Mouse (Mus musculus) embryonic facial prominence, embryonic 14.5 days (tissue): ENCODE data around the gene Rapsn. TPM values are rescaled to one million over a fixed set of nuclear protein-coding genes. Genes with fewer than 3 reads are reported as not detected.
A peak's percentile ranks its signal among the peaks of the same experiment; 100 is the strongest.

Experiments used
- ATAC-seq: fragments of 200-750 bp; cut with Nextera tagmentation; 2 replicates; pipeline ENCODE4 v1.8.0; 2017; ENCODE audit warnings: low read depth, moderate number of reproducible peaks, moderate TSS enrichment
- DNase-seq: peaks from one replicate; pipeline ENCODE4 v3.0.0-alpha.2; 2015; ENCODE audit warnings: low spot score
- H3K27ac ChIP-seq: fragments of 300-500 bp; sonication (generic); replicated peaks from 2 replicates; pipeline ENCODE4 v1.5.1; 2014; ENCODE audit warnings: low read depth, mild to moderate bottlenecking, low read length, moderate library complexity
- H3K27me3 ChIP-seq: fragments of 300-500 bp; sonication (generic); replicated peaks from 2 replicates; pipeline ENCODE4 v1.6.1; 2014; ENCODE audit warnings: low read length; ENCODE audit not compliant: control insufficient read depth, insufficient read depth
- H3K36me3 ChIP-seq: fragments of 300-500 bp; sonication (generic); 2 replicates; pipeline ENCODE4 v1.6.1; 2014; ENCODE audit warnings: low read length, mixed read lengths; ENCODE audit not compliant: control insufficient read depth, insufficient read depth
- H3K4me1 ChIP-seq: fragments of 300-500 bp; sonication (generic); 2 replicates; pipeline ENCODE4 v1.6.1; 2014; ENCODE audit warnings: antibody characterized with exemption, low read length; ENCODE audit not compliant: control insufficient read depth, insufficient read depth
- H3K4me2 ChIP-seq: fragments of 300-500 bp; sonication (generic); 2 replicates; pipeline ENCODE4 v1.6.1; 2014; ENCODE audit warnings: low read depth, mild to moderate bottlenecking, low read length, moderate library complexity, mixed read lengths
- H3K4me3 ChIP-seq: fragments of 300-500 bp; sonication (generic); 2 replicates; pipeline ENCODE4 v1.5.1; 2014; ENCODE audit warnings: low read depth, mild to moderate bottlenecking, low read length
- H3K9ac ChIP-seq: fragments of 300-500 bp; sonication (generic); 2 replicates; pipeline ENCODE4 v1.6.1; 2014; ENCODE audit warnings: low read depth, mild to moderate bottlenecking, low read length, moderate library complexity, mixed read lengths
- H3K9me3 ChIP-seq: fragments of 300-500 bp; sonication (generic); 2 replicates; pipeline ENCODE4 v1.6.1; 2016; ENCODE audit warnings: low read length; ENCODE audit not compliant: control insufficient read depth
- WGBS: fragments of 180-500 bp; shearing (Covaris S2); extraction: QIAGEN DNeasy Blood & Tissue Kit; methylation state at CpG from one replicate; pipeline ENCODE4 v1.1.7; 2014; 5-methylcytosine and 5-hydroxymethylcytosine counted together
- polyA plus RNA-seq: library from polyadenylated mRNA; unstranded; fragments of >200 nt; fragmentation: Nextera tagmentation; extraction: Ambion mirVana; gene quantifications from 2 replicates; pipeline ENCODE4 v1.2.1, GENCODE M21; 2014

Rapsn gene
- polyA plus RNA-seq, 1 experiment from 2014 or later = 40.5 TPM

DNA sequence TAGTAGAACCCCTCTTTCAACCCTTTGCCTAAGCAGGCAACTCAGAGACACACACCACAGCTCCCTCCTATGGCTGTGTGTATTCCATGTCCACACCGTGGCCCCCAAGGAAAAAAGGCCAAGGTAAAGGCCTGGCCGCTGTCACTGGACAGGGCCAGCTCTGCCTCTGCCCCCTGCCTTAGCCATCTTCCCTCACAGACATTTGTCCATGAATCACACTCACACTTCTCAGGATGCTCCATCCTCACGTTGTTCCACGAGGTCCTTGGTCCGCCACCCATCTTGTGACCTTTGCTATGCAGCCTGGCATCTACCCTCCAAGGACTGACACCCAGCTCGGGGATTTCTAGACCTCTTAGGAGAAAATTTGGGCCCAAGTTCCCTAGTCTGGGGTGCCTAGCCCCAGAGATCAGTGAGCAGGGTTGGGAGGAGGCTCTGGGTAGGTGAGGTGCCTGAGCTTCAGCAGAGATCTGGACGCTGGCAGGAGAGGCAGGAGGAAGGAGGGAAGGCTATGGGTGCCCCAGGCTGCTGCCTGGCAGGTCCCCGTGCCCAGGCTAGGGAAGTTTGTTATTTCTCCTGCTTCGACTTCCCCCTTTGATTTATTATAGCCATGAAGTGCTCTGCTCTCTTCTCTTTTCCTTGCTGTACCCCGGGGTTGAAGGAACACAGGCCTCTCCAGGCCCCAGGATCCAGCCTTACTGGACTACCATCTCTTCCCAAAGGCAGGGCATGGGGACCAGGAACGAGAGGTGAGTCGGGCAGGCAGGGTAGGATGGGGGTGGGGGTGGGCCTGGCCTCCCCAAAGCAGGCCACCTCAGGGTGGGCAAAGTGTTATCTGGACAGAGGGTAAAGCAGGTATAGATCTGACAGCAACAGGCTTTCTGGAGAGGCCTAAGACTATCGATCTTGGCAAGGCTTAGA lies 46.6 kb downstream of the Rapsn start, which contains the start of gene Spi1:
Gene Spi1, plus strand, starts transcription at position 616 of the 921 bp plus-strand sequence.
- Histone ChIP-seq H3K27ac (0 out of 2 replicates have a peak within 1 kb of the TSS, but pooled peaks have one; percentile 35), H3K9me3 (no peaks in the 10 kb centered on the region), H3K4me1 (0 out of 2 replicates have a peak, but pooled peaks cover 6% of the 10 kb centered on the region), H3K4me2 (no peak within 1 kb of the TSS), H3K27me3 (no peaks in the 10 kb centered on the region), H3K36me3 (no peaks in the 10 kb centered on the region), H3K4me3 (no peak within 1 kb of the TSS), H3K9ac (no peak within 1 kb of the TSS)
- no peak for ATAC-seq
- WGBS = 83% methylated on average over 13 of the region's 13 CpGs
- no peak for DNase-seq

DNA sequence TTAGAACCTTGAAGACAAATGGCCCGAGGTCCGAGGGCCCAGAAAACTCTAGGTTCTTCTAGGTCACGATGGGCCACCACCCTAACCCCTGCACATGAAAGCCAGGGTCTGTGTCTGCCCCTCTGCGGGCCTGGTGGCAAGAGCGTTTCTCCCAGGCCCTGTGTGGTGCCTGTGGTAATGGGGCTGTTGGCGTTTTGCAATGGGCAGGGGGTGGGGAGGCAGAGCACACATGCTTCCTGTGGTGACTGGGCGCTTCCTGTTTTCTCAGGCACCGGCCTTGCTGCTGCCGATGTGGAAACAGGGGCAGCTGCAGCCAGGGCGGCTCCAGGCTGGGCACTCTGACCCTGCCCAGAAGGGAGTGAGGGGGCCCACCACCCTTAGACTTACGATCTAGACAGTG lies 47.4 kb downstream of the Rapsn start:
- Histone ChIP-seq H3K36me3 (no peaks in the 10 kb centered on the region), H3K9ac (no peak overlapping the region), H3K9me3 (no peaks in the 10 kb centered on the region), H3K4me1 (0 out of 2 replicates have a peak, but pooled peaks cover 6% of the 10 kb centered on the region), H3K4me3 (no peak overlapping the region), H3K27ac (no peak overlapping the region), H3K27me3 (no peaks in the 10 kb centered on the region), H3K4me2 (no peak overlapping the region)
- 62% methylated on average over 11 of the region's 11 CpGs for WGBS
- DNase-seq (peak; percentile 31), ATAC-seq (no peak)

DNA sequence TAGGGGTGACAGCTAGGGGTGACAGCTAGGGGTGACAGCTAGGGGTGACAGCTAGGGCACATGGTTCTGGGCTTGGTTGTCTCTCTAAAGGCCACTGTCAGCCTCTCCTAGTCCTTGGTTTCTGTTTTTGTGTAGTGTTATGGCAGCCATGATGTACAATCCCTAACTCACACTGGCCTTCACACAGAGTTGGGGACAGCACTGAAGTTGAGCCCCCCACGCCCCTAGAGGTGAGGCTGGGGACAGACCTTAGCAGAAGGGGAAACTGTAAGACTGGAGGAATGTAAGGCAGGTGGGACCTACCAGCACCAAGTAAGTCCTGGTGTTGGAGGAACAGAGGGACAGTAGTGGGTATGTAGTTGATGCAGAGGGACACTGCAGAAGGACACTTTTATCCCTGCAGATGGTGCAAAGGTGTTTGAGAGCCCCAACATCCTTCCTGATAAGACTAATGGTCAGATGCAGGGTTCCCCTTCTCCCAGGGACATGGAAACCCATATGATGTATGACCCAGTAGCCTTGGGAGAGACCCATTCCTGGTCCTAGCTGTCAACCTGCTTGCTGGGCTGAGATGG lies 48.0 kb downstream of the Rapsn start:
- 42% methylated on average over 1 of the region's 1 CpGs for WGBS
- no peak overlapping the region for H3K27ac ChIP-seq
- DNase-seq = no peak

DNA sequence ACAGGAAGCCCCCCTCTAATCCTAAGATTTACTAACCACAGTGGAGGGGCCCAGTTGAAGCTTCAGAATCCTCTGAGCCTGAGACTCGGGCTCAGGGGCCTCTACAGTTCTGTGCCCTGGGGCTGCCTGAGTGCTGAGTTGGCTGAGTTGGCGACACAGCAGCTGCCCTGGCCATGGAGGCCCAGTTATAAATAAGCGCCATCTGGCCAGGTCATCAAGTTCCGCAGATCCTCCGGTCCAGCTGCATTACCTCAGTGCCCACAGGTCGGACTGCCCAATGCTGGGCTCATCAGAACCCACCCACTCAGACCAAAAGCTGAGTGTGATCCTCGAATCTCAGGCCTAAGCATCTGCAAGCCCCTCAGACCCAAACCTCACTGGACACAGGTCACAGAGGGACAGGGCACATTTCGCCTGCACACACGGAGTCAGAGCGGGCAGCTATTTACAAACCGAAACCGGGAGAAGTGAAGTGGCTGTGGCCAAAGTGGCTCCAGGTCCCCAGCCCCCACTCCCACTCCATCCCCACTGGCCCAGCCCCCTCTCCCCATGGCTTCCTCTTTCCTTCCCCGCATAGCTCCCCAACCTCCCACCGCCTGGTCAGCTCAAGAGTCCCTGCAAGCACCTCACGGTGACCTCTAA lies 48.9 kb downstream of the Rapsn start:
- 74% methylated on average over 13 of the region's 15 CpGs for WGBS
- H3K9me3 ChIP-seq = no peaks in the 10 kb centered on the region
- H3K27me3 ChIP-seq = no peaks in the 10 kb centered on the region
- no peak overlapping the region for H3K4me3 ChIP-seq
- no peak overlapping the region for H3K27ac ChIP-seq
- no peaks in the 10 kb centered on the region for H3K36me3 ChIP-seq
- peak; percentile 16 for DNase-seq
- H3K4me2 ChIP-seq = no peak overlapping the region
- no peak overlapping the region for H3K9ac ChIP-seq
- ATAC-seq = no peak
- 0 out of 2 replicates have a peak, but pooled peaks cover under 1% of the 10 kb centered on the region for H3K4me1 ChIP-seq

More for the DNA sequence above, 48.0 kb downstream of the Rapsn start:
- no peaks in the 10 kb centered on the region for H3K27me3 ChIP-seq
- H3K9ac ChIP-seq = no peak overlapping the region
- H3K4me2 ChIP-seq = no peak overlapping the region
- no peak overlapping the region for H3K4me3 ChIP-seq
- ATAC-seq = no peak
- no peaks in the 10 kb centered on the region for H3K9me3 ChIP-seq
- H3K36me3 ChIP-seq = no peaks in the 10 kb centered on the region
- 0 out of 2 replicates have a peak, but pooled peaks cover 6% of the 10 kb centered on the region for H3K4me1 ChIP-seq

DNA sequence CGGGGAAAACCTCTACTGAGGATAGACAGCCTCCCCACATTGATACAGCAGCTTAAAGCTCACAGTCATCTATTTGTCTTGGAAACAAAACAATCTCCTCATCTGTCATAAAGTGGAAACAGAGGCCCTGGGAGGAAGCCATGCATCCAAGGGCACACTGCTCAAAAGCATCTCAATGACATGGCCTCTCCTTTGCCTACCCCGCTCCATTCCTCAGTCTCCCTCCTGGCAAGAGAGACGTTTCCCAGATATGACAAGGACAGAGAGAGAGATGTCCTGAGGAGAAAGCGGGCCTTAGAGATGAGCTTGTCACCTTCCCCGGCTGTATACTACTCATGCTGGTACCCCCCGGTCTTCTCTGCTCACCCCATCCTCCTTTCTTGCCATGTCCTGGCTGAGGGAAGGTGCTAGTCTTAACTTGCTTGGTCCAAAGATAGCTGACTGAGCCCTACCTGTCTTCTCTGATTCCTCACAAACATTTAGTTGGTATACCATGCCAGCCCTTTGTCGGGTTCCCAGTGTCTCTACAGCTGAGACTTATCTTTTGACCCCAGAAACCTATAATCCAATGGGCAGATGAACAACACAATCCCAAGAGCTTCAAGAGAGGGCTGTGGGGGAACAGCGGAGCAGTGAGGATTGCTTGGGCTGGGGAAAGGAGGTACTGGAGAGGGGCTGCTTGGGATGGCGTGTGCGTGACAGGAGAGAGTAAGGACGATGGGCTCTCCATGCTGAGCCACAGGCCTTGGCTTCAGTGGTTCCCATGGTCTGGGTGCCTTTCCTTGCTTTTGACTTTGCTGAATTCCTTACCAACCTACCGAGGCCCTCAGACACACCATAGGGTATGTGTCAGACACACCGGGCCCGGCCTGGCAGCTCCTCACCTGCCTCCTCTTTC lies 50.3 kb downstream of the Rapsn start:
- Histone ChIP-seq H3K4me2 (no peak overlapping the region), H3K4me1 (no peaks in the 10 kb centered on the region), H3K27me3 (no peaks in the 10 kb centered on the region), H3K9ac (no peak overlapping the region; the same call in 1 of the 2 replicates), H3K36me3 (no peaks in the 10 kb centered on the region), H3K4me3 (no peak overlapping the region), H3K27ac (no peak overlapping the region), H3K9me3 (no peaks in the 10 kb centered on the region)
- no peak for DNase-seq
- WGBS = 85% methylated on average over 14 of the region's 14 CpGs
- no peak for ATAC-seq

DNA sequence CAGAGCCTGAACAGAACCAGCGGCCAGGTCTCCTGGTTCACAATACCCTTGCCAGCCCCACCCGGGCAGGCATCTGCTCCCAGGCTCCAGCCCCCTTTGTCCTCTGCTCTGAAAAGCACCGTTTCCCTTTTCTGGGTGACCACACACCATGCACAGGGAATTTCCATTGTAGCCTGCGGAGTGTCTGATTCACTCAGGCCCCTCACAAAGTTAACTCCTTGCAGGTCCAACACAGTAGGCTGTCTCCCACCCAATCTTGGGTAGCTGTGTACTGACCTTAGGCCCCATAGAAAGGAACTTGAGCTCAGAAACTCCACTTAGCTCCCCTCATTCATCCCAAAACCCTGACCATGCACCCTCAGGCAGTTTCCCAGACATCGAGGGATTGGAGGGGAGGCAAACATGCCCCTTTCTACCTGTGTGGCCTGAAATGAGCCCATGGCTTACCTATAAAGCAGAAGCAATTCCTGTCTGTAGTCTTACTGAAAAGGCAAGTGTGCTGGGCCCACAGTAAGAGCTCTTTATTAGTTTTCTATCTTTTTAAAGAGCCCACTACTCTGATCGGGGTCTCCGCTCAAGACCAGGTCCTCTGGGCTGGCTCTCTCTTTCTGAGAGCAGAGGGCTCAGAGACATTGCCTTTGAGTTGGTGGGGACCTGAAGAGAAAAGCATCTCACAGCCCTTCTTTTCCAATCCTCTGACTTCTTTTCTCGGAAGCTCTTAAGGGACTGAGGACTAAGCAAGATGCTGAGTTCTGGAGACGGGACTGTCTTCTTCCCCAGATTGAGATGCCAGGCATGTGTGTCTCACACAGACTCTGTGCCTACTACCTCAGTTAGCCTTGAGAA lies 51.2 kb downstream of the Rapsn start:
- no peaks in the 10 kb centered on the region for H3K36me3 ChIP-seq
- no peaks in the 10 kb centered on the region for H3K4me1 ChIP-seq
- no peak overlapping the region for H3K4me2 ChIP-seq
- no peaks in the 10 kb centered on the region for H3K9me3 ChIP-seq
- no peak overlapping the region for H3K27ac ChIP-seq
- no peak for DNase-seq
- H3K4me3 ChIP-seq = no peak overlapping the region
- 66% methylated on average over 9 of the region's 9 CpGs for WGBS
- no peak for ATAC-seq
- H3K27me3 ChIP-seq = no peaks in the 10 kb centered on the region
- H3K9ac ChIP-seq = no peak overlapping the region

DNA sequence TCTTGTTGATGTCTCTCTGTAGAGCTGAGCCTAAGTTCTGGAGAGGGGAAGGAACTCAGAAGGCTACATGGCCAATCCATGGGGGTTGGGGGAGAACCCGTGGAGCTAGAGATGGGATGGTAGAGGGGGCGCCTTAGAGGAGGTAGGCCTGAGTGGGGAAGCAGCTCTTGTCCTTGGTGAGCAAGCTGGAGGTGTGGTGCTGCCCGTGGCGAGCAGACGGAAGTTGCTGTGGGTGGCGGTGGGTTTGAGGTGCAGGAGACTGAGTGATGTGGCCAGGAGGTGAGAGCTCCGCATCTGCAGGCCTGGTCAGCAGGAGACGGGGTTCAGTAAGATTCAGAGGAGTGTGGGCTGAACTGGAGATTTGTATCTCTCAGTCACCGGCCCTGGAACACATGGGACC lies 52.0 kb downstream of the Rapsn start:
- Histone ChIP-seq H3K4me2 (no peak overlapping the region), H3K4me3 (no peak overlapping the region), H3K9ac (no peak overlapping the region), H3K27ac (no peak overlapping the region), H3K36me3 (no peaks in the 10 kb centered on the region), H3K9me3 (no peaks in the 10 kb centered on the region), H3K27me3 (no peaks in the 10 kb centered on the region), H3K4me1 (no peaks in the 10 kb centered on the region)
- DNase-seq = no peak
- WGBS = 80% methylated on average over 9 of the region's 9 CpGs
- no peak for ATAC-seq
